Mouse (Mus musculus): ENCODE results near the gene Tmem221.

- no peak for TF ChIP-seq CTCF (IDR thresholded peaks at IDR 0.05; ENCODE audit: control insufficient read depth, insufficient read depth, low read length)
- TF ChIP-seq POLR2A (IDR thresholded peaks at IDR 0.05; ENCODE audit: borderline replicate concordance, control insufficient read depth, low read depth, low read length), result peak; percentile 88; the same call in 1 of the 2 replicates
Measured at GRCm38 (mm10) chr8:71591471-71592373, 33.1 kb upstream of the Tmem221 start, which contains the start of gene Pgls.
